Mouse (Mus musculus): Measurements from ENCODE around the gene Adam11. TPM values are rescaled to one million over a fixed set of nuclear protein-coding genes. Genes with fewer than 3 reads are reported as not detected.
A peak's percentile ranks its signal among the peaks of the same experiment; 100 is the strongest.

Gene Adam11
- polyA plus RNA-seq, 1 experiment from 2014 or later = 9.1 TPM

GRCm38 (mm10) chr11:102808246-102808645, 47.0 kb downstream of the Adam11 start:
- H3K4me2 ChIP-seq = no peak overlapping the region
- H3K4me1 ChIP-seq (replicated peaks) = peaks cover 34% of the 10 kb centered on the region
- WGBS = 72% methylated on average over 5 of the region's 5 CpGs
- peak overlapping the region; percentile 44; the same call in 1 of the 2 replicates for H3K27ac ChIP-seq (ENCODE audit: poor library complexity, severe bottlenecking)
- no peak overlapping the region for H3K4me3 ChIP-seq
- ATAC-seq (ENCODE audit: insufficient number of reproducible peaks, low FRiP score) = no peak
- H3K9ac ChIP-seq = no peak overlapping the region
- H3K9me3 ChIP-seq (replicated peaks) = no peaks in the 10 kb centered on the region
- no peaks in the 10 kb centered on the region for H3K27me3 ChIP-seq (replicated peaks)
- peaks cover 31% of the 10 kb centered on the region for H3K36me3 ChIP-seq

GRCm38 (mm10) chr11:102810721-102811485, 49.7 kb downstream of the Adam11 start:
- Histone ChIP-seq H3K4me1 (replicated peaks) (peaks cover 43% of the 10 kb centered on the region), H3K4me2 (no peak overlapping the region), H3K27ac (ENCODE audit: poor library complexity, severe bottlenecking) (no peak overlapping the region), H3K9ac (no peak overlapping the region), H3K27me3 (replicated peaks) (no peaks in the 10 kb centered on the region), H3K9me3 (replicated peaks) (no peaks in the 10 kb centered on the region), H3K4me3 (no peak overlapping the region), H3K36me3 (peaks cover 9% of the 10 kb centered on the region)
- WGBS = 69% methylated on average over 4 of the region's 4 CpGs
- ATAC-seq (ENCODE audit: insufficient number of reproducible peaks, low FRiP score) = no peak

GRCm38 (mm10) chr11:102814881-102815280, 53.6 kb downstream of the Adam11 start:
- H3K27me3 ChIP-seq (replicated peaks) = no peaks in the 10 kb centered on the region
- ATAC-seq (ENCODE audit: insufficient number of reproducible peaks, low FRiP score) = no peak
- H3K27ac ChIP-seq (ENCODE audit: poor library complexity, severe bottlenecking) = no peak overlapping the region
- H3K36me3 ChIP-seq = peaks cover 9% of the 10 kb centered on the region
- peak overlapping the region; percentile 24 for H3K4me2 ChIP-seq
- H3K4me1 ChIP-seq (replicated peaks) = peaks cover 39% of the 10 kb centered on the region
- no peaks in the 10 kb centered on the region for H3K9me3 ChIP-seq (replicated peaks)
- H3K4me3 ChIP-seq = no peak overlapping the region
- H3K9ac ChIP-seq = no peak overlapping the region

- H3K27ac ChIP-seq (ENCODE audit: poor library complexity, severe bottlenecking) = peak overlapping the region; percentile 99
- WGBS = under 1% methylated on average over 72 of the region's 92 CpGs
- no peaks in the 10 kb centered on the region for H3K9me3 ChIP-seq (replicated peaks)
- H3K27me3 ChIP-seq (replicated peaks) = no peaks in the 10 kb centered on the region; the same call in 1 of the 2 replicates
- H3K4me3 ChIP-seq = peak overlapping the region; percentile 90
- H3K9ac ChIP-seq = peak overlapping the region; percentile 98
- ATAC-seq (ENCODE audit: insufficient number of reproducible peaks, low FRiP score) = peak; percentile 30; the same call in 1 of the 2 replicates
- peak overlapping the region; percentile 72 for H3K4me2 ChIP-seq
- no peaks in the 10 kb centered on the region for H3K36me3 ChIP-seq
- H3K4me1 ChIP-seq (replicated peaks) = peaks cover 25% of the 10 kb centered on the region
Observed at GRCm38 (mm10) chr11:102818121-102819020, 57.1 kb downstream of the Adam11 start.

- H3K4me2 ChIP-seq = peak within 1 kb of the TSS; percentile 72
Observed at GRCm38 (mm10) chr11:102819021-102819782, 58.0 kb downstream of the Adam11 start, which contains the start of gene Gjc1. Gene Gjc1 (minus strand): TSS chr11:102819700.

GRCm38 (mm10) chr11:102819783-102820385, 58.6 kb downstream of the Adam11 start:
- H3K4me2 ChIP-seq = peak overlapping the region; percentile 72
- no peak for ATAC-seq (ENCODE audit: insufficient number of reproducible peaks, low FRiP score)
- peak overlapping the region; percentile 90 for H3K4me3 ChIP-seq
- no peaks in the 10 kb centered on the region; the same call in 1 of the 2 replicates for H3K27me3 ChIP-seq (replicated peaks)
- H3K27ac ChIP-seq (ENCODE audit: poor library complexity, severe bottlenecking) = peak overlapping the region; percentile 99
- WGBS = 9% methylated on average over 14 of the region's 14 CpGs
- no peaks in the 10 kb centered on the region for H3K36me3 ChIP-seq
- peak overlapping the region; percentile 98 for H3K9ac ChIP-seq
- H3K4me1 ChIP-seq (replicated peaks) = peaks cover 22% of the 10 kb centered on the region
- no peaks in the 10 kb centered on the region for H3K9me3 ChIP-seq (replicated peaks)

More at GRCm38 (mm10) chr11:102819021-102819782, 58.0 kb downstream of the Adam11 start, which contains the start of gene Gjc1:
- peak; percentile 88 for ATAC-seq (ENCODE audit: insufficient number of reproducible peaks, low FRiP score)
- peaks cover 25% of the 10 kb centered on the region for H3K4me1 ChIP-seq (replicated peaks)
- H3K36me3 ChIP-seq = no peaks in the 10 kb centered on the region
- peak within 1 kb of the TSS; percentile 99 for H3K27ac ChIP-seq (ENCODE audit: poor library complexity, severe bottlenecking)
- no peaks in the 10 kb centered on the region; the same call in 1 of the 2 replicates for H3K27me3 ChIP-seq (replicated peaks)
- no peaks in the 10 kb centered on the region for H3K9me3 ChIP-seq (replicated peaks)
- H3K4me3 ChIP-seq = peak within 1 kb of the TSS; percentile 90
- H3K9ac ChIP-seq = peak within 1 kb of the TSS; percentile 98
- under 1% methylated on average over 67 of the region's 97 CpGs for WGBS

- 19% methylated on average over 3 of the region's 3 CpGs for WGBS
Observed at GRCm38 (mm10) chr11:102820432-102820831, 59.2 kb downstream of the Adam11 start.

GRCm38 (mm10) chr11:102821231-102821630, 60.0 kb downstream of the Adam11 start:
- no peak overlapping the region for H3K27ac ChIP-seq (ENCODE audit: poor library complexity, severe bottlenecking)
- no peak overlapping the region for H3K9ac ChIP-seq
- H3K4me1 ChIP-seq (replicated peaks) = peaks cover 14% of the 10 kb centered on the region
- H3K4me2 ChIP-seq = no peak overlapping the region
- 58% methylated on average over 6 of the region's 6 CpGs for WGBS
- no peaks in the 10 kb centered on the region for H3K9me3 ChIP-seq (replicated peaks)
- H3K4me3 ChIP-seq = no peak overlapping the region
- H3K27me3 ChIP-seq (replicated peaks) = no peaks in the 10 kb centered on the region; the same call in 1 of the 2 replicates
- H3K36me3 ChIP-seq = no peaks in the 10 kb centered on the region
- no peak for ATAC-seq (ENCODE audit: insufficient number of reproducible peaks, low FRiP score)

More at GRCm38 (mm10) chr11:102820432-102820831, 59.2 kb downstream of the Adam11 start:
- Histone ChIP-seq H3K27me3 (replicated peaks) (no peaks in the 10 kb centered on the region; the same call in 1 of the 2 replicates), H3K9ac (no peak overlapping the region), H3K9me3 (replicated peaks) (no peaks in the 10 kb centered on the region), H3K4me3 (no peak overlapping the region), H3K27ac (ENCODE audit: poor library complexity, severe bottlenecking) (no peak overlapping the region), H3K36me3 (no peaks in the 10 kb centered on the region), H3K4me2 (no peak overlapping the region), H3K4me1 (replicated peaks) (peaks cover 20% of the 10 kb centered on the region)
- no peak for ATAC-seq (ENCODE audit: insufficient number of reproducible peaks, low FRiP score)

GRCm38 (mm10) chr11:102826476-102826875, 65.2 kb downstream of the Adam11 start:
- Histone ChIP-seq H3K27me3 (replicated peaks) (no peaks in the 10 kb centered on the region), H3K4me3 (no peak overlapping the region), H3K36me3 (no peaks in the 10 kb centered on the region), H3K9ac (no peak overlapping the region), H3K27ac (ENCODE audit: poor library complexity, severe bottlenecking) (no peak overlapping the region), H3K9me3 (replicated peaks) (no peaks in the 10 kb centered on the region), H3K4me2 (no peak overlapping the region), H3K4me1 (replicated peaks) (peaks cover 10% of the 10 kb centered on the region)
- ATAC-seq (ENCODE audit: insufficient number of reproducible peaks, low FRiP score) = no peak
- 71% methylated on average over 2 of the region's 2 CpGs for WGBS

- H3K4me2 ChIP-seq = no peak overlapping the region
- no peaks in the 10 kb centered on the region for H3K36me3 ChIP-seq
- no peak overlapping the region for H3K9ac ChIP-seq
- no peak for ATAC-seq (ENCODE audit: insufficient number of reproducible peaks, low FRiP score)
- H3K27ac ChIP-seq (ENCODE audit: poor library complexity, severe bottlenecking) = no peak overlapping the region
- no peaks in the 10 kb centered on the region for H3K27me3 ChIP-seq (replicated peaks)
- H3K4me1 ChIP-seq (replicated peaks) = peaks cover 10% of the 10 kb centered on the region
- no peaks in the 10 kb centered on the region for H3K9me3 ChIP-seq (replicated peaks)
- 43% methylated on average over 4 of the region's 4 CpGs for WGBS
- no peak overlapping the region for H3K4me3 ChIP-seq
Observed at GRCm38 (mm10) chr11:102827097-102827496, 65.9 kb downstream of the Adam11 start.
